Mouse (Mus musculus): Measurements from ENCODE around the gene Ccdc85b.
A peak's percentile ranks its signal among the peaks of the same experiment; 100 is the strongest.

Gene Ccdc85b

DNA sequence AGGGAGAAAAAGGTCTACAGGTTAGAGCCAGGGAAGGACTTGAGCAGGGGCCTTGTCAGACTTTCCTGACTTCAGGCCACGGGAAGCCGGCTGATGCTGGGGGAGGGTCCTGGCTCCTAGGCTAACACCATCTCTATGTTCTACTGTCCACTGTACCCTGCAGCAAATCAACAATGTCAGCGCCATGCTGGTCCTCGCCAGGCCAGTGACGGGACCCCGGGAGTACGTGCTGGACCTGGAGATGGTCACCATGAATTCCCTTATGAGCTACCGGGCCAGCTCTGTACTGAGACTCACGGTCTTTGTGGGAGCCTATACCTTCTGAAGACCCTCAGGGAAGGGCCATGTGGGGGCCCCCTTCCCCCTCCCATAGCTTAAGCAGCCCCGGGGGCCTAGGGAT is 23.7 kb upstream of the Ccdc85b start:
- DNase-seq (ENCODE audit: low spot score in 2 of 2) = no peak

DNA sequence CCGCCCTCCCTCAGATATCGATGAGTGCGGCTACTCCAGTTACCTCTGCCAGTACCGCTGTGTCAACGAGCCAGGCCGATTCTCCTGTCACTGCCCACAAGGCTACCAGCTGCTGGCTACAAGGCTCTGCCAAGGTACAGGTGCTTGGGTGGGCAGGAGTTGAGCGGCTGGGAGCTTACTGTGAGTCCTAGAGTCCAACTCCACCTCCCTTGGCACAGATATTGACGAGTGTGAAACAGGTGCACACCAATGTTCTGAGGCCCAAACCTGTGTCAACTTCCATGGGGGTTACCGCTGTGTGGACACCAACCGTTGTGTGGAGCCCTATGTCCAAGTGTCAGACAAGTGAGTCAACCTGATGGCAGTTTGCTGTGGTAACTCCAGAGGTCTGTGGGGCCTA is 22.3 kb upstream of the Ccdc85b start:
- DNase-seq (ENCODE audit: low spot score in 2 of 2) = no peak

DNA sequence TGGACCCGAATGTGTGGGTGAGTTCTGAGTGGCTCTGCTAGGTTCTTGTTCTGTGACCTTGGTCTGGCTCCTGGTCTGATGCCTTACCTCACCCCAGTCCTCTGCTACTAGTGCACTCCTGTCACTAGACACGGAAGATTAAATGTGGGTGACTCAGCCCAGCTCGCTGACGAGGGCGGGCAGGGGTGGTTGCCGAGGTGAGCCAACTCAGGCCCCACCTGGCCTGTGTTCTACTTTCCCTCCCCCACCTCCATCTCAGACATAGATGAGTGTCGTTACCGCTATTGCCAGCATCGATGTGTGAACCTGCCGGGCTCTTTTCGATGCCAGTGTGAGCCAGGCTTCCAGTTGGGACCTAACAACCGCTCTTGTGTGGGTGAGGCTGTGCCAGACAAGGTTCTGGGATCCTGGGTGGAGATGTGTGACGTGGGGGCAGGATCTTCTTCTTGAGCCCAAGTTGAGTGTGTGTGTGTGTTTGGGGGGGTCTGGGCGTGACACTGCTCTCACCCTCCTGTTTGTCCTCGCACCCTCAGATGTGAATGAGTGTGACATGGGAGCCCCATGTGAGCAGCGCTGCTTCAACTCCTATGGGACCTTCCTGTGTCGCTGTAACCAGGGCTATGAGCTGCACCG is 20.1 kb upstream of the Ccdc85b start:
- DNase-seq (ENCODE audit: low spot score in 2 of 2) = no peak

DNA sequence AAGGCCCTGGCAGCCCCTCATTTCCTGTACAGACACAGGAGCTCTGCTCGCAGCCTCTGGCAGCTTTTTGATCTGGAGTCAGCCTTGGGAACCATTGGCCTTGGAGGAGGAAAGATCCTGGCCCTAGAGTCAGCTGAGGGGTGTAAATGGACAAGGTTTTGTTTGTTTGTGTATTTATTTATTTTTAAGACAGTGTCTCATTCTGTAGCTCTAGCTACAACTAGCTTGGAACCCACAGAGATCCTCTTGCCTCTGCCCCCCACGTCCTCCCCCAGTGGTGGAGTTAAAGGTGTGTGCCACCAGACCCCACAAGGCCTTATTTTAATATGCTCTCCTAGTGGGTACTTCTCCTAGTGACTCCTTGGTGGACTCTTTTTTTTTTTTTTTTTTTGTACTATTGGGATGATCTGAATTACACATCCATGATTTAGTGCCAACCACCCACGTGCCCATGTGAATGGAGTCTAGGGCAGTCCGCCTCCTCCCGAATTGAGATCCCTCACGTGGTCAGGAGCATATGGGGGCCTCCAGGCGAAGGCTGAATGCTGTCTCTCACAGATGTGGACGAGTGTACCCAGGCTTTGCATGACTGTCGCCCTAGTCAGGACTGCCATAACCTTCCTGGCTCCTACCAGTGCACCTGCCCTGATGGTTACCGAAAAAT is 19.4 kb upstream of the Ccdc85b start:
- no peak for DNase-seq (ENCODE audit: low spot score in 2 of 2)

DNA sequence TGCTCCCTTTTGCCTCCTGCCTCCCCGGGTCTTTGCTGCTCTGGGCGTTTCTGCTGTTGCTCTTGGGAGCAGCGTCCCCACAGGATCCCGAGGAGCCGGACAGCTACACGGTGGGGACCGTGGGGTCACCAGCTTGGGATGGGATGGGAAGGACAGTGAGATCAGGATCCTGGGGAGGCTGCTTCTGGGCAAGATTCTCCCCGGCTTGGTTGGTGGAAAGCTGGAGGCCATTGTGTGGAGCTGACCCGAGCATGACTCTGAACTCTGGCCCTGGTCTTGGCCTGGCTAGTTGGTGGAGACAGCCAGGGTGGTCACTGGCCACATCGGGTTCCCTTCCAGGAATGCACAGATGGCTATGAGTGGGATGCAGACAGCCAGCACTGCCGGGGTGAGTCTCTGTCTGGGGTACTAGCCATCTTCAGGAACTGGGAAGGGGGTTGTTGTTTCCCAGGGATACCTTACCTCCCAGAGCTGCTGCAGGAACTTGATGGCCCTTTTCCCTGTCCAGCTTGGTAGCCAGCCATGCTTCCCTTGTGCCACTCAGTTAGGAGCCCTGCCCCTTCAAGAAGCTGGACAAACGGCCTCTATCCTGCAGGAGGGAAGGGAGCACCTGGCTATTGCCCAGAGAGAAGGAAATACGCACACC is 17.5 kb upstream of the Ccdc85b start:
- no peak for DNase-seq (ENCODE audit: low spot score in 2 of 2)

DNA sequence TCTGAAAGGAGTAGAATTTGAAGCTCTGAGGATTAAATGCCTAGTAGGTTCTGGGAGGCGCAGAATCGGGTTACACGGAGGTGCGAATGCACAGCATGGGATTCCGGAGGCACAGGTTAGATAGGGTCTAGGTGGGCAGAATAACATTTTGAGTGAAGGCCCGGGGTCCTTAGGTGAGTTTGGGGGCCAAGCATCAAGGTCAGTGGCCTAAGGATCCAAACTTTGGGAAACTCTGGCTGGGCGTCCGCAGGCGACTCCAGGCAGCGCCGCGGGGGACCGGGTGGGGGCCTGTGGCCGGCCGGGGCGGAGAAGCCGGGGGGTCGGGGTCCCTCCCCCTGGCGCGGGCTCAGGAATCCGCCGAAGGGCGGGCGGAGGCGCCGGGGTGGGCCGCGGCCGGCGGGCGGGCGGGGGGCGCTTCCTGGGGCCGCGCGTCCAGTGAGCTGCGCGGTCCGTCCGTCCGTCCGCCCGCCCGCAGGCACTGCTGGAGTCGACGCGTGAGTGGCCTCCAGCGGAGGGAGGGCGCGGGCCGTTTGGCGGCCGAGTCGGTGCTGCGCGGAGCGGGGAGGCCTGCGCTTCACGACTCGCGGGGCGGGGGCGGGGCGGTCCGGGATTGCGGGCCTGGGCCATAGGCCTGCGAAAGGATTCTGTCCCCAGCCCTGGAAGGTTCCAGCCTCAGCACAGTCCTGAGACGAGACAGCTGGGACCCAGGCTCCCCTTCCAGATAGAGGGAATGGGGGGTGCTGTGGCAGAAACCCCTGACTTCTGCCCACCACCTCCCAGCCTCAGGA is 16.8 kb upstream of the Ccdc85b start:
- DNase-seq (ENCODE audit: low spot score in 2 of 2) = no peak

DNA sequence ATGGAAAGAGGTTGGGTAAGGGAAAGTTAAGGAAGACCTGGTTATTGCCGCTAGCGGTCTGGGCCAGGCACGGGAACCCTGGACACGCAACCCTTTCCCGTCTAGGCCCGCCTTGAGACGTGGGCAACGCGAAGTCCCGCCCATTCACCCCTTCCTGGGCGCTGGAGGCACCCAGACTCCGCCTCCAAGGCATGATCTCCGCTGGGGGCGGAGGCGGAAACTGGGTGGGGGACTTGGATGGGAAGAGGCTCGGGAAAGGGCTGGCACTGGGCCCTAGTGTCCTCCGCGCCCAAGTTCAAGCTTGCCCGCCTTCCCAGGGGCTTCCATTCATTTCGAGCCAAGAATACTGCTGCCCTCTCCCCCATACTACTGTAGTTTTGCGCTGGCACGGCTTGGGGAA is 16.0 kb upstream of the Ccdc85b start, which contains the start of gene Efemp2:
Gene Efemp2 (plus strand): TSS at position 235 of the 400 bp plus-strand sequence.
- DNase-seq (ENCODE audit: low spot score in 2 of 2) = peak in 1 of 2 experiments; percentile 57

DNA sequence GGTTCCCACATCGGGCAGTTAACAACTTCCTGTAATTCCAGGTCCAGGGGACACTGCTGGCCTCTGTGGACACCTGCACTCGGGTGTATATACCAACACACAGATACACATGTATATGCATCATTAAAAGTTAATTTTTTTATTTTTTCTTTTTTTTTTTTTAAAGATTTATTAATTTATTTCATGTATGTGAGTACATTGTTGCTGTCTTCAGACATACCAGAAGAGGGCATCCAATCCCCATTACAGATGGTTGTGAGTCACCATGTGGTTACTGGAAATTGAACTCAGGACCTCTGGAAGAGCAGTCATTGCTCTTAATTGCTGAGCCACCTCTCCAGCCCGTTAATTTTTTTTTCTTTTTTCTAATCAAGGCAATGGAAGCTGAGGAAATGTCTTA is 15.2 kb upstream of the Ccdc85b start:
- no peak for DNase-seq (ENCODE audit: low spot score in 2 of 2)

DNA sequence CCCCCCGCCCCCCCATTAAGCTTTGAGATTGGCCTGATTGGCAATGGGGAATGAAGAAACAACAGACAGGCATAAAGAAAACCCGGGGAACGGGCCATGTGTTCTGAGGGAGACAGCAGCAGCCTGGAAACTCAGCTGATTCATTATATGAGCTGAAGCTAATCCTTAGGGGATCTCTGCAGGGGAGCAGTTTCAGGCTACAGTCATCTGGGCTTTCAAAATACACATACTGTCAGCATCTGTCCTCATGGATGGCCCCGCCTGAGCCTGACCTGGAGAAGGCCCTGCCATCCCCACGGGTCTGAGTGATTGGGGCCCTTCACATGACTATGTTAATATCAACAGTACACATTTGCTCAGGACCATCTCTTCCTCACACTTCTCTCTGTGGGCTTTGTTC is 14.2 kb upstream of the Ccdc85b start:
- DNase-seq (ENCODE audit: low spot score in 2 of 2) = no peak

DNA sequence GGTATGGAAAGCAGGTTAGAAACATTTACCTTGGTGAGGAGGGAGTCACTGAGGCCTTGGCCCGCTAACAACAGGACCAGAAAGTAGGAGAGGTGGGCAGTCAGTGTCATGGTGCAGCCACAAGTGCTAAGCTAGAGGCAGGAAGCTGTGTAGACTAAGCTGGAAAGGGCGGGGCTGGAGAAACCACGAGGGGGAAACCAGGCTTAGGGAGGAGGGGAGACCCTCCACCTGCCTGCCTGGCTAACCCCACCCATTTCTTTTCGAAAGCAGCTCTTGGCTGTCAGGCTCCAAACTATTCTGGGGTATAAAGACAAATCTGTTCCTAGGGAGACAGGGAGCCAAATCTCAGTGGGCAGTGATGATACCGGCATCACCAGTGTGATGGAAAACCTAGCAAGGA is 10.7 kb upstream of the Ccdc85b start, which contains the start of gene Ctsw:
Gene Ctsw (minus strand): TSS at position 134 of the 400 bp plus-strand sequence.
- DNase-seq (ENCODE audit: low spot score in 2 of 2) = no peak

DNA sequence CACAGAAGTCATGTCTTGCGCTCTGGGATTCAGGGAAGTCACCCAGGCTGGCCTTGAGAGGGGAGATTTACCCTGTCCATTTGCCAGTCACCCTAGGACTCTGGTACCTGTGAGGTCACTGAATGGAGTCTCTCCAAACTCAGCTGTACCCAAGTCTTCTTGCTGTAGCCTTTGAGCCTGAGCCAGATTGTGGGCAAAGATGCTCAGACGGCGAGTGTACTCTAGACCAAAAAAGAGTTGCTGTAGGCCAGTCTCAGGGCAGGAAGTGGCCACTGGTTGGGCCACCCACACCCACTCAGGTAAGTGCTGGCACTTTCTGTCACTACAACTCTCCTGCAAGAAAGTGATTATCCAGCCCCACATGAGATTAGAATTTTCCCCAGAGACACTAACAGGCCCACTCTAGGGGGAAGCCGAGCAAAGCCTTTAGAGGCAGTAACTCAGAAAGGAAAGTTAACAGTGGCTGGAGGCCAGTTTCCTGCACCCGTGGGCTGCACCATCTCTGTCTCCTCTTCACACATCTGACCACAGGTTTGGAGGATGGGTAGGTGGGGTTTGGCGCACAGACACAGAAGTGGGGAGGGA is 9.3 kb upstream of the Ccdc85b start:
- DNase-seq (ENCODE audit: low spot score in 2 of 2) = no peak

DNA sequence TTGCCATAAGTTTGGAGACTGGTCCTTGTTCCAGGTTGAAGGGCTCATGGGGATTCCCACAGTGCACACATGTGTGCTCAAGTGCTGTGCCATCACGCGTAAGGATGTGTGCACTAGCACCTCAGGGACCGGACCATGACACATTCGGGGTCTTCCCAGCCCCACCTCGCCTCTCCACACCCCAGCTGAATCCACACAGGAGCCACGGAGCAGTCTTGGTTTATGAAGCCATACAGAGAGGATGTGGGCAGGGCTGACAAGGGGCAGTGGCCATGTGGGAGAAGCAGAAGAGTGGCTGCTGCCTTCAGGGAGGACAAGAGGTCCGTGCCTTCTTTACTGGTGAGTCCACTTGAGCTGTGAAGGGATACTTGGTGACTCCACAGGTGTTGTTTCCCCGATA is 7.3 kb upstream of the Ccdc85b start:
- no peak for DNase-seq (ENCODE audit: low spot score in 2 of 2)

DNA sequence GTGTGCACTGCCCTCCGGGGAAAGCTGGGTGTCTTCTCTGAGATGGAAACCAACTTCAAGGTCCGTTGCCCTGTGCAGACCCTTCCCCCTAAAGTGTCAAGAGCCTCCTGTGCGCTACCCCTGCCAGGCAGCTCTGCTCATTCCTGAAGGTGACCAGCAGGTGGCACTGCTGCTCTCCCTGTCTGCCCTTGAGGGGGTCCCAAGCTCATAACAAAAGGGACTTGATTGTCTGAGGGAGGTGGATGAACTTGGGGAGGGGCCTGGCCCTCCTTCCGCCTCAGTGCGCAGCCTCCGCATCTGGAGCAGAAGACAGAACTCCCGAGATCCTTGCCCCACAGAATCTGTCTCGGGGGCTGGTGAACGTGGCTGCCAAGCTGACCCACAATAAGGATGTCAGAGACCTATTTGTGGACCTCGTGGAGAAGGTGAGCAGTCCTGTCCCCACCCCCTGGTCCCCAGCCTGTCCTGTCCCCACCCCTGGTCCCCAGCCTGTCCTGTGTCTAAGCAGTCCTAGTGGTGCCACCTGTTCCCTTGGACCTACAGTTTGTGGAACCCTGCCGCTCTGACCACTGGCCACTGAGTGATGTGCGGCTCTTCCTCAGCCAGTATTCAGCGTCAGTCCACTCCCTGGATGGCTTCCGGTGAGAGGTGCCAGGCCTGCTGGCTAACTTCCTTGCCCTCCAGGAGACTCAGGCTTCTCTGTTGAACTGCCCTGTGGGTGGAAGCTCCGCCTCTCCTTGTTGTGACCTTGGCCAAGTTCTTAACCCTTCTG is 6.3 kb upstream of the Ccdc85b start:
- DNase-seq (ENCODE audit: low spot score in 2 of 2) = no peak

DNA sequence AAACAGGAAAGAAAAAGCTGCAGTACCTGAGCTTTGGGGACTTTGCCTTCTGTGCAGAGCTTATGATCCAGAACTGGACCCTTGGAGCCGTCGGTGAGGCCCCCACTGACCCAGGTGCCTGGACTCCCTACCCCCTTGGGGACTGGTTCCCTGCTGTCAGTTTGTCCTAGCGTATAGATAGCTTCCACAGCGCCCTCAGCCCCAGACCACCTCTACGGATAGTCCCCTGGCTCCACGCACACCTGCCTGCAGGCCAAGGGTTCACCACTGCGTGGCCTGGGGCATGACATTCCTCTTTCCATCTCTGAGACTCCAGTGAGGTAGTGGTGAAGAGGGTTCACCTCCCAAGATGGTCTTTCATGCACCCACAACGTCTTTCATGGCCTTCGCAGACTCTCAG is 5.5 kb upstream of the Ccdc85b start:
- DNase-seq (ENCODE audit: low spot score in 2 of 2) = no peak

DNA sequence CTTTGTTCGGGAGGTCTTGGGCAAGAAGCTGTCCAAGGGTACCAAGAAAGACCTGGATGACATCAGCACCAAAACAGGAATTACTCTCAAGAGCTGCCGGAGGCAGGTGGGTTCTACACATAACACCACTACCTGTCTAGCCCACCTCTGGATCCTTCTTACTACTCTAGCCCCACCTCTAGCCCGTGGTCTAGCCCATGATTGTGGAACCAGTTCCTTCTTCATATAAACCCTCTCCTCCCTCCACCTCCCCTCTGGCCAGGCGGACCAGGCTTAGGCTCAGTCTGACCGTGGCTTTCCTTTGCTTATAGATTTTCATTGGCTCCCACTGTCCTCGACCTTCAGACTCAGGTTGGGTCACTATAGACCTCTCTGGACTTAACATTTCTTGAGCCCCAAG is 3.7 kb upstream of the Ccdc85b start:
- no peak for DNase-seq (ENCODE audit: low spot score in 2 of 2)

DNA sequence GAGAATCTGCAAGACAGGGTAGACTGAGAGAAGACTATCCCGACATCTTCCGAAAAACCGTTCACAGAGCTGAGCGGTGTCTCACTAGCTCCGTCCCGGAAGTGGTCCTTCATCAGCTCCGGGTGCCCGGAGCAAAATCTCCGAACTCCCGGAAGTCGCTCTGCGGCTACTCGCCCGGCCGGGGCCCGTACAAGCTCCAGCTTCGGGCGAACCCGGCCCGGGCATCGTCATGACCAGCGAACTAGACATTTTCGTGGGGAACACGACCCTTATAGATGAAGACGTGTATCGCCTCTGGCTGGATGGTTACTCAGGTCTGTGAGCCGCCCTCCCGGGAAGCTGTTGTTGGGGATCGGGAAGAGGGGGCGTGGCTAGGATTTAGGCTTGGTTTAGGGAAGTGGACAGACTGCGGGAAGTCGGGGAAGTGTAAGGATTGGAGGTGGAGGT is 2.8 kb upstream of the Ccdc85b start, which contains the start of gene Fibp:
Gene Fibp (plus strand): TSS at position 151 of the 447 bp plus-strand sequence.
- DNase-seq (ENCODE audit: low spot score in 2 of 2) = peak; percentile 77 to 83

DNA sequence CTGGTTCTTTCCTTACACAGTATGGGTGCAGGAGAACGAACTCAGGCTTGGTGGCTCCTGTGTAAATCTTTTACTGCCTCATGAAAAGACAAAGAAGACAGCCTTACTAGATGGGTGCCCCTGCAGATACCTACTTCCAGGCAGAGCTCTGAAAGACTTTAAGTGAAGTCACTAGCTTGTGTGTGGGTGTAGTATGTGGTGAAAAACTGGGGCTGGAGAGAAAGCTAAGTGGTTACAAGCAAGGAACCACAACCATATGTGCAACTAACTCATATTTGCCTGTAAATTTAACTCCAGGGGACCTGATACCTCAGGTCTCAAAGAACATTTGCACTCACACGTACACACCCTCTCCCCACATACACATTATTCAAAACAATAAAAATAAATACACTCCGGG is 2.2 kb upstream of the Ccdc85b start:
- DNase-seq (ENCODE audit: low spot score in 2 of 2) = no peak

DNA sequence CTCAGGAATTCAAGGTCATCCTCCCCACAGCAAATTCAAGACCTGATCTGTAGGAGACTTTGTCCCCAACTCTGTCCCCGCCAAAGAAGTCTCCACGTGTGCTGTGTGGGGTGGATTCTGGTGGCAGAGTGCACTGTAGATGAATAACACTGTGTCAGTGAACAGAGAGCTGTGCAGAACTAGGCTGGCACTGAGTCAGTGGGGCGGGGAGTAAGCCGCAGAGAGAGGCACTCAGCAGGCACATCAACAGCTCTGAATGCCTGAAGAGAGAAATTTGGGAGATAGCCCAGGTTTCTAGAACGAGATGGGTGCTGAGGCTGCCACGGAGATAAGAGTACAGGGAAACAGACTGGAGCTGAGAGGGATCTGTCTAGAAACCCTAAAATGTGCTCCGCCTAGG is 1.3 kb upstream of the Ccdc85b start:
- DNase-seq (ENCODE audit: low spot score in 2 of 2) = no peak

DNA sequence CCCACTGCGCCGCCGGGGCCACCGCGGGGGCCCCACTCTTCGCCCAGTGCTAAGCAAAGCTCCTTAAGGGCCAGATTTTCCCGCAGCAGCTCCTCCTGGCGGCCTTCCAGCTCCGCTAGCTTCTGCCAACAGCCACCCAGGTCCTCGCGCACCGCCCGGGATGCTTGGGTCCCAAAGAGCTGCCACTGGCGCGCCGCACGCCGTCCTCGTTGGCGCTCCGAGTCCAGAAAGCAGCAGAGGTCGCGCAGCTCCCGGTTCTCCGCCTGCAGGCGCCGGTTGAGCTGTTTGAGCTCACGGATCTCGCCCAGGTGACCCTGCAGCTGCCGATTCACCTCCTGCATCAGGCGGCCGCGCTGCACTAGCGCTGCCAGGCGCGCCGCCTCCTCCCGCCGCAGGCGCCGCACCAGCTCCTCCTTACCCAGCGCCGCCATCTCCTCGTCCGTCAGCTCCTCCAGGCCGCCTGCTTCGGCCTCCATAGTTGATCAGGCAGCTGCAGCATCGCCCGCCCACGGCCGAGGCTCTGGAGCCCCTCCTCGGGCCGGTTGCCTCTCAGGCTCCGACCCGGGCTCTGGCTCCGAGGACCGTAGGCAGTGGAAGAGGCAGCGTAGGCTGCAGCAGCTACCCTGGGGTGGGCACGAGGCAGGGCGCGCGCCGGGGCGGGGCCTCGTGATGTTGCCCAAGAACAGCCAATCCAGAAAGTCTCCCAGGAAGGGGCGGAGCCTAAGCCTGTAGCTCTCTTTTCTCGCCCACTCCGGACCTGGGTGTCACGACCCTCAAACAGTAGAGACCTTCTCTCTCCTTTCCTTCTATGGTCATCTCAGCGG is 560 bp downstream of the Ccdc85b start:
- DNase-seq (ENCODE audit: low spot score in 2 of 2) = peak; percentile 94 to 96
